Mouse (Mus musculus) forebrain, embryonic 14.5 days (tissue): ENCODE measurements around the gene Rasal1. TPM values are rescaled to one million over a fixed set of nuclear protein-coding genes. Genes with fewer than 3 reads are reported as not detected.
A peak's percentile ranks its signal among the peaks of the same experiment; 100 is the strongest.

Experiments used
- ATAC-seq: fragments of 200-750 bp; cut with Nextera tagmentation; 2 replicates; pipeline ENCODE4 v1.8.0; 2017; ENCODE audit warnings: mild to moderate bottlenecking, moderate library complexity
- DNase-seq: peaks from one replicate; pipeline ENCODE4 v3.0.0-alpha.2; 2015; ENCODE audit warnings: low spot score
- H3K27ac ChIP-seq: fragments of 300-500 bp; sonication (generic); 2 replicates; pipeline ENCODE4 v1.5.1; 2014; ENCODE audit warnings: low read depth, mild to moderate bottlenecking, control low read depth, low read length, moderate library complexity
- H3K27me3 ChIP-seq: fragments of 300-500 bp; sonication (generic); replicated peaks from 2 replicates; pipeline ENCODE4 v1.6.1; 2014; ENCODE audit warnings: low read length, control low read depth, mixed read lengths; ENCODE audit not compliant: control insufficient read depth, insufficient read depth
- H3K36me3 ChIP-seq: fragments of 300-500 bp; sonication (generic); 2 replicates; pipeline ENCODE4 v1.6.1; 2014; ENCODE audit warnings: low read length, control low read depth; ENCODE audit not compliant: control insufficient read depth, insufficient read depth
- H3K4me1 ChIP-seq: fragments of 300-500 bp; sonication (generic); 2 replicates; pipeline ENCODE4 v1.6.1; 2014; ENCODE audit warnings: antibody characterized with exemption, low read length, control low read depth; ENCODE audit not compliant: control insufficient read depth, insufficient read depth
- H3K4me2 ChIP-seq: fragments of 300-500 bp; sonication (generic); 2 replicates; pipeline ENCODE4 v1.6.1; 2014; ENCODE audit warnings: mild to moderate bottlenecking, control low read depth, low read length
- H3K4me3 ChIP-seq: fragments of 300-500 bp; sonication (generic); 2 replicates; pipeline ENCODE4 v1.5.1; 2014; ENCODE audit warnings: low read depth, low read length, control low read depth
- H3K9ac ChIP-seq: fragments of 300-500 bp; sonication (generic); 2 replicates; pipeline ENCODE4 v1.6.1; 2014; ENCODE audit warnings: mild to moderate bottlenecking, low read length, control low read depth, moderate library complexity
- H3K9me3 ChIP-seq: fragments of 300-500 bp; sonication (generic); replicated peaks from 2 replicates; pipeline ENCODE4 v1.6.1; 2016; ENCODE audit warnings: low read length, control low read depth, mixed read lengths; ENCODE audit not compliant: control insufficient read depth
- WGBS: fragments of 180-500 bp; shearing (Covaris S2); extraction: QIAGEN DNeasy Blood & Tissue Kit; methylation state at CpG from one replicate; pipeline ENCODE4 v1.1.7; 2014; 5-methylcytosine and 5-hydroxymethylcytosine counted together
- polyA plus RNA-seq: library from polyadenylated mRNA; unstranded; fragments of >200 nt; fragmentation: Nextera tagmentation; extraction: Ambion mirVana; gene quantifications from 2 replicates; pipeline ENCODE4 v1.2.1, GENCODE M21; 2014

The Rasal1 gene
- polyA plus RNA-seq, 1 experiment from 2014 or later, result 1.5 TPM

GRCm38 (mm10) chr5:120606590-120607200 is 41.9 kb upstream of the Rasal1 start:
- Histone ChIP-seq H3K4me1 (peaks cover 8% of the 10 kb centered on the region), H3K9ac (no peak overlapping the region), H3K4me2 (no peak overlapping the region), H3K36me3 (no peaks in the 10 kb centered on the region), H3K9me3 (no peaks in the 10 kb centered on the region), H3K27me3 (no peaks in the 10 kb centered on the region), H3K4me3 (no peak overlapping the region), H3K27ac (no peak overlapping the region)
- no peak for DNase-seq
- ATAC-seq, result no peak
- 68% methylated on average over 25 of the region's 25 CpGs for WGBS

DNA sequence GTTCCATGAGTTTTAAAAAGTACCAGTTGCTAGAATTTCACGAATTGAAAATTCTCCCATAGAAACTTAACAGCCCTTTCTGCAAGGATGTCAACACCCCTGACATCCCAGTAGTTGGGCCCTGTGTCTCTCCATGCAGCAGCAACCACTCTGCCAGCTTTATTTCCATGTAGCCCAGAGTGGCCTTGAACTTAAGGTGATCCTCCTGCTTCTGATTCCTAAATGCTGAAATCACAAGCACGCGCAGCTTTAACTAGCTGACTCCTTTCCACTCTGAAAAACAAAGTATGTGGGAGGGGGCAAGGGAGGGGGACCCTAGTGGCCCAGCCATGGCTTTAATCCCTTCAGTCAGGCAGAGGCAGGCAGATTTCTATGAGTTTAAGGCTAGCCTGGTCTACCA is 41.3 kb upstream of the Rasal1 start:
- H3K9me3 ChIP-seq, result no peaks in the 10 kb centered on the region
- 75% methylated on average over 3 of the region's 3 CpGs for WGBS
- no peak overlapping the region for H3K9ac ChIP-seq
- H3K36me3 ChIP-seq, result no peaks in the 10 kb centered on the region
- no peak for DNase-seq
- no peaks in the 10 kb centered on the region for H3K27me3 ChIP-seq
- H3K4me2 ChIP-seq, result no peak overlapping the region
- no peak overlapping the region for H3K27ac ChIP-seq
- H3K4me1 ChIP-seq, result peaks cover 11% of the 10 kb centered on the region
- ATAC-seq, result no peak
- H3K4me3 ChIP-seq, result no peak overlapping the region

DNA sequence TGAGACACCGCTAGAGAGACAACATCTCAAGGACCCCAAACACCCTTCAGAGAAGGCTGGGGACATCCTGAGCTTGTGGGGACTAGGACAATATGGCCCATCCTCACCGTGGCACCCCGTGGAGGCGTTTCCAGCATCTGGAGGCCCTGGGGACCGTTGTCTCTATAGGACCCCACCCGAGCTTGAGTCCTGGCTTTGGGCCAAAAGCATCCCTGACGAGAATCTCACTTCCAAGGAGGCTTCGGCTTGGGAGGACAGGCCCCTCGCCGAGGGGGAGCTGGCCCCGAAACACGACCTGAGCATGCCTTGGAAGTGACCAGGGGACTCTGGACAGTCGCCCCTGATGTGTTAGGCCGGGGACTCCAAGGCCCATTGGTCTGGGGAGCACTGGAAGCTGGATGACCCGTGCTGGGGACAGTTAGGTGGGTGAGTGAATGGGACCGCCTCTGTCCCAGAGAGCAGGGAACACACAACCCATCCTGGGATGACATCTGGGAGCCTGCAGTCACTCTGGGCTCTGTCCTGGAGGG is 39.3 kb upstream of the Rasal1 start:
- peaks cover 17% of the 10 kb centered on the region for H3K4me1 ChIP-seq
- H3K9ac ChIP-seq, result no peak overlapping the region
- no peaks in the 10 kb centered on the region for H3K9me3 ChIP-seq
- H3K27me3 ChIP-seq, result no peaks in the 10 kb centered on the region
- 84% methylated on average over 16 of the region's 16 CpGs for WGBS
- DNase-seq (no peak), ATAC-seq (no peak)
- no peak overlapping the region for H3K27ac ChIP-seq
- no peaks in the 10 kb centered on the region for H3K36me3 ChIP-seq
- H3K4me3 ChIP-seq, result no peak overlapping the region
- no peak overlapping the region for H3K4me2 ChIP-seq

GRCm38 (mm10) chr5:120610906-120611305 is 37.7 kb upstream of the Rasal1 start:
- DNase-seq (no peak), ATAC-seq (no peak)
- H3K9me3 ChIP-seq, result 0 out of 2 replicates have a peak, but pooled peaks cover 2% of the 10 kb centered on the region
- peak overlapping the region; percentile 81 for H3K4me2 ChIP-seq
- H3K4me1 ChIP-seq, result peaks cover 14% of the 10 kb centered on the region
- H3K27ac ChIP-seq, result no peak overlapping the region
- H3K27me3 ChIP-seq, result no peaks in the 10 kb centered on the region
- WGBS, result 93% methylated on average over 5 of the region's 5 CpGs
- no peak overlapping the region for H3K9ac ChIP-seq
- H3K36me3 ChIP-seq, result no peaks in the 10 kb centered on the region
- H3K4me3 ChIP-seq, result no peak overlapping the region; the same call in 1 of the 2 replicates

DNA sequence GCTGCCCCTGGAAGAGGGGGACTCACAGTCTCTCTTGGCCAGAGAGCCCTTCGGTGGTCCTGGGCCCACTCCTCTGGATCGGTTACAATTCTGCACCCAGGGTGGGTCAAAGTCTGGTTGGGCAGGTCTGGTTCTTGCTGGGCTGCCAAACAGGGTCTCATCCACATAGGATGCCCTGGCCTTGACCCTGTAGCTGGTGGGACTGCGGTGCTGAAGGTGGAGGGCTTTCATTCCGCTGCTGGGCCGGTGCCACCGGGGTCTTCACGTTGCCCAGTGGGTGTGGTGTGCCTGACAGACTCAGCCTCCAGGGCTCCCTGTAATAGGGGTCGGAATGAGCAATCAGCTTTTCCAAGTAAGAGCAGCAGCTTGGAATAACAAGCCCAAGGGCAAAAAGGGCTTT is 37.2 kb upstream of the Rasal1 start:
- Histone ChIP-seq H3K9me3 (0 out of 2 replicates have a peak, but pooled peaks cover 3% of the 10 kb centered on the region), H3K27me3 (no peaks in the 10 kb centered on the region), H3K36me3 (no peaks in the 10 kb centered on the region), H3K4me1 (peaks cover 14% of the 10 kb centered on the region), H3K9ac (peak overlapping the region; percentile 64), H3K27ac (no peak overlapping the region), H3K4me3 (peak overlapping the region; percentile 57), H3K4me2 (peak overlapping the region; percentile 81)
- DNase-seq, result no peak
- WGBS, result 54% methylated on average over 8 of the region's 8 CpGs
- no peak for ATAC-seq

DNA sequence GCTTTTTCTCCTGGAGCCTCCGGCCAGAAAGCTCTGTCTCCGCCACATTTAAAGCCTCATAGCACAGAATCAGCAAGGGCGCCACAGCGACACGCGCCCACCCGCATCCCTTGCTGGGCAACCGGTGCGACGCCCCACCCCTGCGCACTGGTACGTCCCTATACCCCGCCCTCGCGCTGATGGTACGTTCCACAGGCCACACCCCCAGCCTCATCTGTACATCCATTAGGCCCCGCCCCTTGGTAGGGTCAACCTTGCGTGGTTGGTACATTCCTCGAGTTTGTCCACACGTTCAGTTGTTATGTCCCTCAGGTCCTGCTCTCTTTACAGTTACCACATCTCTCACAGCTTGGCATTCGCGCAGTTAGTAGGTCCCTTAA is 36.2 kb upstream of the Rasal1 start, which contains the start of the genes Rita1 and Ddx54:
Gene Rita1, minus strand, starts transcription at position 148 of the 380 bp plus-strand sequence.
Gene Ddx54, plus strand, starts transcription at position 298 of the 380 bp plus-strand sequence.
- no peaks in the 10 kb centered on the region for H3K27me3 ChIP-seq
- H3K27ac ChIP-seq, result peak within 1 kb of the TSS; percentile 77; the same call in 1 of the 2 replicates
- peak within 1 kb of the TSS; percentile 57 for H3K4me3 ChIP-seq
- peak within 1 kb of the TSS; percentile 70 for H3K9ac ChIP-seq
- DNase-seq (peak; percentile 98), ATAC-seq (peak; percentile 86)
- peaks cover 14% of the 10 kb centered on the region for H3K4me1 ChIP-seq
- H3K9me3 ChIP-seq, result 0 out of 2 replicates have a peak, but pooled peaks cover 3% of the 10 kb centered on the region
- H3K4me2 ChIP-seq, result peak within 1 kb of the TSS; percentile 88
- H3K36me3 ChIP-seq, result peaks cover 7% of the 10 kb centered on the region
- WGBS, result under 1% methylated on average over 22 of the region's 22 CpGs

DNA sequence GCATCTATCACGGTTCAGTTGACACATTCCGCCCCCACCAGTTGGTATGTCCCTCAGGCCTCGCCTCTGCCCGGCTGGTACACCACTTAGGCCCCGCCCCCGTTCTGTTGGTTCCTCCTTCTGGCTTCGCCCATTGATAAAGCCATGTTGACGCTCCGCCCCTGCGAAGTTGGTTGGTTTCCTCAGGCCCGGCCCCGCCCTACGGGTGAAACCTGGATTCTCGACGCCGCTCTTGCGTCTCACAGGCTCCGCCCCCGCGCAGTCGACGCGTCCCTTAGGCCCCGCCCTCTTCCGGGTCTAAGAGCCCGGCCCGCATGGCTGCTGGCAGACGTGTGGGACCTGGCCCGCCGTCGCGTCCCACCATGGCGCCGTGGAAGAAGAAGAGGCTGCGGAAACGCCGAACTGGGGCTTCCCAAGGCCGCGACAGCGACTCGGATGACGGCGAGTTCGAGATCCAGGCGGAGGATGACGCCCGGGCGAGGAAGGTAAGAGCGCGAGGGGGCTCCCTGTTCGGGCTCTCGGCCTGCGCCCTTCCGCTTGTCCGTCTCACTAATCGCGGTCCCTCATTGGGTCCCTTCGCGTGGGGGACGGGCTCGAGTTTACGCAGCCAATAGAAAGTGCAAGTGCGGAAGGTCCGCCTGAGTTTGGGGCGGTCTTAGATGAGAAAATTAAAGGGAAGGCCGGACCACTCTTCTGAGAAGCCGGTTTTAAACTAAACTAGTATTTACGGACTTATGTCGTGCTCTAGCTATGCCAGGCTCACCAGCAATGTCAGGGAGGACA is 35.6 kb upstream of the Rasal1 start:
- H3K36me3 ChIP-seq, result peaks cover 11% of the 10 kb centered on the region
- peak overlapping the region; percentile 70 for H3K9ac ChIP-seq
- peak; percentile 95 for ATAC-seq
- H3K4me3 ChIP-seq, result peak overlapping the region; percentile 57
- DNase-seq, result peak; percentile 100
- H3K27ac ChIP-seq, result peak overlapping the region; percentile 77; the same call in 1 of the 2 replicates
- H3K4me1 ChIP-seq, result peaks cover 14% of the 10 kb centered on the region
- 0 out of 2 replicates have a peak, but pooled peaks cover 3% of the 10 kb centered on the region for H3K9me3 ChIP-seq
- H3K4me2 ChIP-seq, result peak overlapping the region; percentile 88
- no peaks in the 10 kb centered on the region for H3K27me3 ChIP-seq
- under 1% methylated on average over 69 of the region's 69 CpGs for WGBS

- Histone ChIP-seq H3K9ac (no peak overlapping the region), H3K4me2 (no peak overlapping the region), H3K9me3 (0 out of 2 replicates have a peak, but pooled peaks cover 3% of the 10 kb centered on the region), H3K27me3 (no peaks in the 10 kb centered on the region), H3K4me3 (no peak overlapping the region), H3K36me3 (peaks cover 40% of the 10 kb centered on the region), H3K27ac (no peak overlapping the region), H3K4me1 (peaks cover 14% of the 10 kb centered on the region)
- ATAC-seq (no peak), DNase-seq (no peak)
- 96% methylated on average over 4 of the region's 4 CpGs for WGBS
Measured at GRCm38 (mm10) chr5:120615903-120616302, 32.7 kb upstream of the Rasal1 start.
